Mouse (Mus musculus) embryonic facial prominence, embryonic 11.5 days (tissue): ENCODE results near the gene Fabp2. TPM values are rescaled to one million over a fixed set of nuclear protein-coding genes. Genes with fewer than 3 reads are reported as not detected.

Source experiments
- ATAC-seq: fragments of 200-750 bp; cut with Nextera tagmentation; replicated peaks from 2 replicates; pipeline ENCODE4 v1.8.0; 2017; ENCODE audit warnings: low read depth; ENCODE audit not compliant: insufficient number of reproducible peaks, low FRiP score, low TSS enrichment
- DNase-seq: peaks from one replicate; pipeline ENCODE4 v3.0.0-alpha.2; 2015; ENCODE audit warnings: low spot score
- H3K27ac ChIP-seq: fragments of 300-500 bp; sonication (generic); replicated peaks from 2 replicates; pipeline ENCODE4 v1.5.1; 2014; ENCODE audit warnings: mild to moderate bottlenecking, low read depth, low read length, control low read depth
- H3K27me3 ChIP-seq: fragments of 300-500 bp; sonication (generic); 2 replicates; pipeline ENCODE4 v1.6.1; 2014; ENCODE audit warnings: mild to moderate bottlenecking, low read length, moderate library complexity, mixed read lengths; ENCODE audit not compliant: control insufficient read depth, insufficient read depth
- H3K36me3 ChIP-seq: fragments of 300-500 bp; sonication (generic); replicated peaks from 2 replicates; pipeline ENCODE4 v1.6.1; 2014; ENCODE audit warnings: low read depth, mild to moderate bottlenecking, low read length, moderate library complexity, mixed read lengths; ENCODE audit not compliant: control insufficient read depth, insufficient read depth
- H3K4me1 ChIP-seq: fragments of 300-500 bp; sonication (generic); 2 replicates; pipeline ENCODE4 v1.6.1; 2014; ENCODE audit warnings: low read length, mixed read lengths; ENCODE audit not compliant: control insufficient read depth, insufficient read depth
- H3K4me2 ChIP-seq: fragments of 300-500 bp; sonication (generic); 2 replicates; pipeline ENCODE4 v1.6.1; 2014; ENCODE audit warnings: low read depth, mild to moderate bottlenecking, control low read depth, low read length, moderate library complexity
- H3K4me3 ChIP-seq: fragments of 300-500 bp; sonication (generic); 2 replicates; pipeline ENCODE4 v1.5.1; 2014; ENCODE audit warnings: low read depth, low read length, control low read depth
- H3K9ac ChIP-seq: fragments of 300-500 bp; sonication (generic); replicated peaks from 2 replicates; pipeline ENCODE4 v1.6.1; 2014; ENCODE audit warnings: mild to moderate bottlenecking, control low read depth, low read length
- H3K9me3 ChIP-seq: fragments of 300-500 bp; sonication (generic); replicated peaks from 2 replicates; pipeline ENCODE4 v1.6.1; 2016; ENCODE audit warnings: mild to moderate bottlenecking, low read length, inconsistent platforms, mixed read lengths; ENCODE audit not compliant: control insufficient read depth
- WGBS: fragments of 180-500 bp; shearing (Covaris S2); extraction: QIAGEN DNeasy Blood & Tissue Kit; methylation state at CpG from one replicate; pipeline ENCODE4 v1.1.7; 2014; 5-methylcytosine and 5-hydroxymethylcytosine counted together
- polyA plus RNA-seq: library from polyadenylated mRNA; unstranded; fragments of >200 nt; fragmentation: Nextera tagmentation; extraction: Ambion mirVana; gene quantifications from 2 replicates; pipeline ENCODE4 v1.2.1, GENCODE M21; 2014

Fabp2 gene
- polyA plus RNA-seq, 1 experiment from 2014 or later: not detected

DNA sequence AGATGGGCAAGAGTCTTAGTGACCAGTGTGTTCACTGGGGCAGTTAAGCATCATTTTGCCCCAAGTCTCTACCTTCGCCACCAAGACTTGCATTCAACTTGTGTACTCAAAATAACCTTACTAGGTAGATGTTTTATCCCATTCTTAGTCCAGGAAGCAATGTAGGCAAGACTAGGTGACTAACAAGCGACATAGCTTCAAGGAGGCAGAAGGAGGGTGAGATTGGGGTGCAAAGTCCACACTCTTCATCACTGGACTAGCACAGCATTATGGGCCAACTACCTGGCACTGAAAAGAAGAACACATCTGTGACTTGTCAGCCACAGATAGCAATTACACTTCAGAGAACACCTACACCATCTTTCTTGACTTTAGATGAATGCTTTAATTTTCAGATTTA lies 18.0 kb upstream of the Fabp2 start:
- WGBS: 84% methylated on average over 2 of the region's 2 CpGs
- DNase-seq (no peak), ATAC-seq (no peak)
- Histone ChIP-seq H3K4me3 (no peak overlapping the region), H3K27ac (no peak overlapping the region), H3K4me2 (no peak overlapping the region), H3K27me3 (no peaks in the 10 kb centered on the region), H3K9ac (no peak overlapping the region), H3K36me3 (no peaks in the 10 kb centered on the region), H3K4me1 (no peaks in the 10 kb centered on the region), H3K9me3 (no peaks in the 10 kb centered on the region)

DNA sequence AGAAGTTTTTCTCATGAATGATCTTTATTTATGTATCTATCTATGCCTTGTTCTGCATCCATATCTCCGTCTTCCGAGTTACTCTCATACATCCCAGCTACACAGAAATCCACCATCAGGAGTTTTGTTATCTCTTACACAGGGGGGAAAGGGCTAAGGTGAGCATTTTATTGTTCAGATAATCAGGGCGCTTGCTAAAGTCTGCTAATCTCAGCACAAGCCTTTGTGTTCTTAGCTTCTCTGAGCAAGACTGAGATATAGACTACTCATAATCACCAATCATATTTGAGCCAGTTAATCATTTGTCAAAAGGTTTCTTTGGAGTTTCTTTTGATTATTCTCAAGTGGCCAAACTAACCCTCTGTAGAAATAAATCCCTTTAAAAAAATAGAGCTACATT lies 17.3 kb upstream of the Fabp2 start:
- H3K9ac ChIP-seq: no peak overlapping the region
- H3K36me3 ChIP-seq: no peaks in the 10 kb centered on the region
- no peak overlapping the region for H3K4me2 ChIP-seq
- no peaks in the 10 kb centered on the region for H3K4me1 ChIP-seq
- DNase-seq (no peak), ATAC-seq (no peak)
- H3K4me3 ChIP-seq: no peak overlapping the region
- no peaks in the 10 kb centered on the region for H3K27me3 ChIP-seq
- H3K27ac ChIP-seq: no peak overlapping the region
- 90% methylated on average over 3 of the region's 3 CpGs for WGBS
- no peaks in the 10 kb centered on the region for H3K9me3 ChIP-seq

DNA sequence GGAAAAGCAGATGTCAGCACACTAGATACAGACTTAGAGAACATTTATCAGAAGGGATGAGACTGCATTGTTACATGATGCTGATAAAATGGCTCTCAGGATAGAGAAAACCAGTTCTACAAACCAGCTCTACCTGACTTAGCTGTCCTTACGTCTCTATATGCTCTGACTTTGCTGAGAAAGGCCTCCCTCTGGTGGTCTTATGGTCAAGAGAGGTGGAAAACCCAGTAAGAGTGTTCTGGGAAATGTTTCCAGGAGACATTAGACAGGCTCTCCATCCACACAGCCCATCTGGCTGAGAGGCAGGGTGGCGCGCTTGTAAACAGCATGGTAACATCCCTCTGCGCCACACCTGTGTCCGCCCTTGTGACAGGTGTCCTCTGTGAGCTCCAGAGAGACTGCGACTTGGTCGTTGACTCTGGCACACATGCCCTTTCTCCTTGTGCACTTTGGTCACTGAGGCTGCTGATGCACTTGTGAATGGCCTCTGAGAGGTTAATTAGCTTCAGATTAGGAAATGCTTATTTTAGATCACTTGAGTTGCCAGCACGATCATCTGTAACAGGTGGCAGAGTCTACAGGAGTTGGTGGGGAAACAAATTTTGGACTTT lies 16.1 kb upstream of the Fabp2 start:
- Histone ChIP-seq H3K4me3 (no peak overlapping the region), H3K9me3 (no peaks in the 10 kb centered on the region), H3K4me1 (no peaks in the 10 kb centered on the region), H3K27me3 (no peaks in the 10 kb centered on the region), H3K4me2 (no peak overlapping the region), H3K27ac (no peak overlapping the region), H3K36me3 (no peaks in the 10 kb centered on the region), H3K9ac (no peak overlapping the region)
- DNase-seq (no peak), ATAC-seq (no peak)
- WGBS: 82% methylated on average over 8 of the region's 8 CpGs

DNA sequence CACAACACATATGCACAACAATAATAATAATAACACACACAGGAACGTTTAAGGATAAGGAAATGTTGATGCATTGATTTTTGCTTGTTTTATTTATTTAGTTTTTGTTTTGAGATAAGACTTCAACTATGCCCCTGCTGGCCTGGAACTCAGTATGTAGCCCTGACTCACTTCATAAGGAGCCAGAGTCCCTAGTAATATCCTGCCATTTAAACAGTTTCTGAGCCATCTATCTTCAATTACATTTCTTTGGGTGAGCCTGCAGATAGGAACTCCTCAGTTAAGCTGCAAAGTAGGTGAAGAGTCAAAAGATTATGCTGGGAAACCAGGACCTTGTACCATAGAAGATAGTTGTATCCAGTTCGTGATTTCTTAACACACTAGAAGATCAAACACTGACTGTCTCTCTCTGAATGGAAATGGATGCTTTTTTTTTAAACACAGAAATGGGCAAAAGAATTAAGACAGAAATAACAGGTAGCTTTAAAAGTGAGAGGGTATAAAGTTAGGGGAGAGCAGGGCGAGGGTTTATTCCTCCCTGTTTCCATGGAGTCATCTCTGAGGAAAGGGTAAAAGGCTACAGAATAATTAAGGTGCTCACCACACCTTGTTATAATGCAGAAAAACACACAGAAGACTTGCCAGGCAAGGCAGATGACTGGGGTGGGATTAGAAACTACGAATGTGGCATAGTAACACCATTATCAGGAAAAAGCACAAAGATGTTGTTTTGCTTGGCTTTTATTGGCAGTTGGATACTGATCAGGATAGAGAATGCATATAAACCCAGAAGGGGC lies 7.2 kb upstream of the Fabp2 start:
- no peak for ATAC-seq

DNA sequence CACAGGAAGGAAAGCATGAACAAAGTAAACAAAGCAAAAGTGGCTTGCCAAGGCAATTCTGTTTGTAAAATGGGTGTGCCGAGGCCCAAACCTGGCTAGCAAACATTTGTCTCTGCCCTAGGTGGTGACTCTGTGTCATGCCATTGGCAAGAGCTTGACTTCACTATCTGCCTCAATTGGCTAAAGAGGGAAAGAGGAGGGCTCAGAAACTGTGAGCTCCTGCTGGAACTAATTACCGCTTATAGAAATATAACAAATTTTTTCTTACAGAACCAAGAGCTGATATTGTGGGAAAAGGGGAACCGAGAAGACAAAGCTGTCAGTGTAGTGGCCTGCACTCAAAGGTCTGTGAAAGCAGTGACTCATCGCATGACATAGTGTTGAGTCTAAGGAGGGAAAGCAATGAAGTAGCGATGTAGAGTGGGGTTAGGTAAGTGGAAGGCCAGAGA lies 6.5 kb upstream of the Fabp2 start:
- no peaks in the 10 kb centered on the region for H3K9me3 ChIP-seq
- no peaks in the 10 kb centered on the region for H3K4me1 ChIP-seq
- no peak overlapping the region for H3K4me2 ChIP-seq
- H3K4me3 ChIP-seq: no peak overlapping the region
- H3K36me3 ChIP-seq: no peaks in the 10 kb centered on the region
- ATAC-seq (no peak), DNase-seq (no peak)
- H3K27me3 ChIP-seq: no peaks in the 10 kb centered on the region
- H3K27ac ChIP-seq: no peak overlapping the region
- no peak overlapping the region for H3K9ac ChIP-seq
- 82% methylated on average over 5 of the region's 5 CpGs for WGBS

More for the DNA sequence above, 7.2 kb upstream of the Fabp2 start:
- 76% methylated on average over 4 of the region's 4 CpGs for WGBS
- no peaks in the 10 kb centered on the region for H3K9me3 ChIP-seq
- H3K27ac ChIP-seq: no peak overlapping the region
- no peaks in the 10 kb centered on the region for H3K4me1 ChIP-seq
- H3K4me3 ChIP-seq: no peak overlapping the region
- no peak overlapping the region for H3K9ac ChIP-seq
- no peaks in the 10 kb centered on the region for H3K27me3 ChIP-seq
- H3K4me2 ChIP-seq: no peak overlapping the region
- DNase-seq: no peak
- no peaks in the 10 kb centered on the region for H3K36me3 ChIP-seq

DNA sequence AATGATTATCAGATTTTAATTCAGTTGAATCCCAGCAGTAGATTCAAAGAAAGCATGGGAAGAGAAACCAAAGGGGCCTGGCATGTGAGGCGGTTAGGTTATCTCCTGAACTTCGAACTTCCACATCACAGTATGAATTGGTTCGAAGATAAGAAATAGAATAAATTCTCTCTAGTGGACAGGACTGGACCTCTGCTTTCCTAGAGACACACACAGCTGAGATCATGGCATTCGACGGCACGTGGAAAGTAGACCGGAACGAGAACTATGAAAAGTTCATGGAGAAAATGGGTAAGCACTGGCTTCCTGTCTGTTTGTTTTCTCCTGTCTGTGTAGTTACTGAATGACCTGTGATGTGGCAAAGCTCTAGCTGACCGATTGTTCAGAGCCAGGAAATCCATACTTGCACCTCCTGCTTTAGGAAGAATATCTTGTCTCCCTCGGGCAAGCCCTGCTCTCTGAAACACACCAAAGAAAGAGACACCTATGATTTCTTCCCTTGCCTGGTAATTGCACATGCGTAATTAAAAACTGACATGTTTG lies 388 bp downstream of the Fabp2 start:
- Histone ChIP-seq H3K9ac (no peak overlapping the region), H3K4me3 (no peak overlapping the region), H3K36me3 (no peaks in the 10 kb centered on the region), H3K27me3 (no peaks in the 10 kb centered on the region), H3K27ac (no peak overlapping the region), H3K4me2 (no peak overlapping the region), H3K4me1 (no peaks in the 10 kb centered on the region), H3K9me3 (no peaks in the 10 kb centered on the region)
- ATAC-seq: no peak
- WGBS: 78% methylated on average over 11 of the region's 11 CpGs
- no peak for DNase-seq

DNA sequence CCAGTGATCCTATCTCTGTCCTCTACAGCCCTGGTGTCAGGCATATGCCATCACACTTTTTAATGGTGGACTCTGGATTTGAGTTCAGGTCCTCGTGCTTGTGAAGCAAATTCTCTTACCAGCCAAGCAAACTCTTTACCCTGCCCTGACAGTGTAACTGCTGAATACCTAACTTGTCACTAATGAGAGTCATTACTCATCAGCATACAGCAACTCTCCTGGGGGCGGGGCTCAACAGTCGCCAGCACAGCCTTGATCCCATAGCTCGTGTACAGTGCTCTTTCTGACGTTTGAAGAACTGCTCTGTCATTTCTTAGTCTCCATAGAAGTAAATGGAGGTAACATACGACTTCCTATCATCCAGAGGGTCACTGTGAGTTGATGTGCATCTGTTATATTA lies 3.4 kb downstream of the Fabp2 start:
- Histone ChIP-seq H3K36me3 (no peaks in the 10 kb centered on the region), H3K9me3 (no peaks in the 10 kb centered on the region), H3K9ac (no peak overlapping the region), H3K4me2 (no peak overlapping the region), H3K4me3 (no peak overlapping the region), H3K27ac (no peak overlapping the region), H3K4me1 (no peaks in the 10 kb centered on the region), H3K27me3 (no peaks in the 10 kb centered on the region)
- WGBS: 57% methylated on average over 6 of the region's 6 CpGs
- ATAC-seq (no peak), DNase-seq (no peak)
